Mouse (Mus musculus) bone marrow, adult 2 months (tissue): Measurements from ENCODE around the gene Ttc7b.

Experiments used
- CTCF ChIP-seq: fragments of 200-500 bp; IDR thresholded peaks from 2 replicates; pipeline ENCODE4 v1.5.1; 2011; ENCODE audit warnings: low read length, control low read depth; ENCODE audit not compliant: control insufficient read depth, insufficient read depth
- POLR2A ChIP-seq: fragments of 200-500 bp; IDR thresholded peaks from 2 replicates; pipeline ENCODE4 v1.6.1; 2011; ENCODE audit warnings: low read depth, mild to moderate bottlenecking, control low read depth, low read length, borderline replicate concordance; ENCODE audit not compliant: control insufficient read depth

- no peak for TF ChIP-seq POLR2A
- no peak for TF ChIP-seq CTCF
Observed at GRCm38 (mm10) chr12:100519684-100520076, 946 bp downstream of the Ttc7b start.
